Mouse (Mus musculus) midbrain, embryonic 11.5 days (tissue): Measurements from ENCODE around the gene Wdfy1. TPM values are rescaled to one million over a fixed set of nuclear protein-coding genes. Genes with fewer than 3 reads are reported as not detected.

Experiments
- ATAC-seq: fragments of 200-750 bp; cut with Nextera tagmentation; 2 replicates; pipeline ENCODE4 v1.8.0; 2017; ENCODE audit warnings: moderate TSS enrichment, moderate library complexity; ENCODE audit not compliant: low FRiP score
- DNase-seq: peaks from one replicate; pipeline ENCODE4 v3.0.0; 2015; ENCODE audit warnings: low spot score; ENCODE audit errors: missing footprints
- H3K27ac ChIP-seq: fragments of 300-500 bp; sonication (generic); 2 replicates; pipeline ENCODE4 v1.5.1; 2014; ENCODE audit warnings: low read depth, low read length
- H3K27me3 ChIP-seq: fragments of 300-500 bp; sonication (generic); 2 replicates; pipeline ENCODE4 v1.6.1; 2014; ENCODE audit warnings: mild to moderate bottlenecking, low read length, moderate library complexity, mixed read lengths; ENCODE audit not compliant: control insufficient read depth, insufficient read depth
- H3K36me3 ChIP-seq: fragments of 300-500 bp; sonication (generic); 2 replicates; pipeline ENCODE4 v1.6.1; 2014; ENCODE audit warnings: mild to moderate bottlenecking, low read length, moderate library complexity, mixed read lengths; ENCODE audit not compliant: control insufficient read depth, insufficient read depth
- H3K4me1 ChIP-seq: fragments of 300-500 bp; sonication (generic); 2 replicates; pipeline ENCODE4 v1.6.1; 2014; ENCODE audit warnings: low read length; ENCODE audit not compliant: control insufficient read depth, insufficient read depth
- H3K4me2 ChIP-seq: fragments of 300-500 bp; sonication (generic); 2 replicates; pipeline ENCODE4 v1.6.1; 2014; ENCODE audit warnings: mild to moderate bottlenecking, moderate library complexity
- H3K4me3 ChIP-seq: fragments of 300-500 bp; sonication (generic); 2 replicates; pipeline ENCODE4 v1.5.1; 2014; ENCODE audit warnings: low read depth, low read length
- H3K9ac ChIP-seq: fragments of 300-500 bp; sonication (generic); 2 replicates; pipeline ENCODE4 v1.6.1; 2014; ENCODE audit warnings: low read length
- H3K9me3 ChIP-seq: fragments of 300-500 bp; sonication (generic); 2 replicates; pipeline ENCODE4 v1.6.1; 2016; ENCODE audit warnings: low read length; ENCODE audit not compliant: control insufficient read depth
- WGBS: fragments of 180-500 bp; shearing (Covaris S2); extraction: QIAGEN DNeasy Blood & Tissue Kit; methylation state at CpG from one replicate; pipeline ENCODE4 v1.1.7; 2014; 5-methylcytosine and 5-hydroxymethylcytosine counted together
- polyA plus RNA-seq: library from polyadenylated mRNA; unstranded; fragments of >200 nt; fragmentation: Nextera tagmentation; extraction: Ambion mirVana; gene quantifications from 2 replicates; pipeline ENCODE4 v1.2.1, GENCODE M21; 2014

The Wdfy1 gene
- polyA plus RNA-seq, 1 experiment from 2014 or later: 49.1 TPM

DNA sequence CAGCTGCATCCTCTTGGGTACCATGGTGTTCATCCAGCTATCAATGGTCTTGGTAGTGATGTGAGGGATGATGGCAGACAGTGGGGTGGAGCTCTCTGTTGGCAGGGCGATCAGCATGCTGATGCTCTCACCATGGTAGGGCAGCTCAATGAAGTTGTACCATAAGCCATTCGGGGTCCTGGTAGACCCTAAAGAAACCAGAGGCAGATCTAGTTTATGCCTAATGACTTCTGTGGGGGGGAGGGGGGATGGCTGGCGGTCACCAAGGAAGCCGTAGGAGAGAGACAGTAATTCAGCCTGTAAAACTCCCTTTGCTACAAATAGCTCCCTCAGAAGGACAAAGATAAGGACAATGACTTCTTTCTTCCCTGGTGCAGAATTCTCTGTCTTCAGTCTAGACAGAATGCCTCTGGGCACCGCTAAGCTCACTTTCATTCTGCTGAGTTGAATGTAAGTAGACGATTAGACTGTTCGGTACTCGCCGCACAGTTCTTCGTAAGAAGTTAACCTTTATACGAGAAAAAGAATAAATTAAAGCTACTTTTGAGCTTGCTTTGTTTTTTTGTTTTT, 27.0 kb upstream of the Wdfy1 start:
- WGBS: 79% methylated on average over 11 of the region's 11 CpGs
- no peak for DNase-seq
- no peaks in the 10 kb centered on the region for H3K9me3 ChIP-seq
- no peaks in the 10 kb centered on the region for H3K4me1 ChIP-seq
- no peak overlapping the region for H3K4me2 ChIP-seq
- H3K27ac ChIP-seq: no peak overlapping the region
- H3K4me3 ChIP-seq: no peak overlapping the region
- no peak overlapping the region for H3K9ac ChIP-seq
- H3K36me3 ChIP-seq: no peaks in the 10 kb centered on the region
- no peaks in the 10 kb centered on the region for H3K27me3 ChIP-seq
- ATAC-seq: peak; percentile 42; the same call in 1 of the 2 replicates

DNA sequence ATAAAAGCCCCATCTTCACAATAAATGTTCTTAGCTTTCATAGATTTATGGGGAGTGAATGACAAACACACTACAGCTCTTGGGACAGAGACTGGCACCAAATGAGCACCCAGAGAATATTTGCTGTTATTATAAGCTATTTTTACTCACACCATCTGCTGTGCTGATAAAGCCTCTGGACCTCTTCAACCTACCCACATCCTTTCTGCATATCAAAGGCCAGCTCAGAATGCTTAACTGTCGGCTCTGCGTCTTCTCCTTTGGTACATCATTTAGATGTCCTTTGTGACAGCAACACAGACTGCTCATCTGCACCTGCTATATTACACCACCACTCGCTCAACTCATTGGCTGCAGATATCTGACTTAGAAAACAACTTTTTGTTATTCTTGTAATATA, 21.1 kb upstream of the Wdfy1 start:
- 88% methylated on average over 3 of the region's 3 CpGs for WGBS
- ATAC-seq (no peak), DNase-seq (no peak)

DNA sequence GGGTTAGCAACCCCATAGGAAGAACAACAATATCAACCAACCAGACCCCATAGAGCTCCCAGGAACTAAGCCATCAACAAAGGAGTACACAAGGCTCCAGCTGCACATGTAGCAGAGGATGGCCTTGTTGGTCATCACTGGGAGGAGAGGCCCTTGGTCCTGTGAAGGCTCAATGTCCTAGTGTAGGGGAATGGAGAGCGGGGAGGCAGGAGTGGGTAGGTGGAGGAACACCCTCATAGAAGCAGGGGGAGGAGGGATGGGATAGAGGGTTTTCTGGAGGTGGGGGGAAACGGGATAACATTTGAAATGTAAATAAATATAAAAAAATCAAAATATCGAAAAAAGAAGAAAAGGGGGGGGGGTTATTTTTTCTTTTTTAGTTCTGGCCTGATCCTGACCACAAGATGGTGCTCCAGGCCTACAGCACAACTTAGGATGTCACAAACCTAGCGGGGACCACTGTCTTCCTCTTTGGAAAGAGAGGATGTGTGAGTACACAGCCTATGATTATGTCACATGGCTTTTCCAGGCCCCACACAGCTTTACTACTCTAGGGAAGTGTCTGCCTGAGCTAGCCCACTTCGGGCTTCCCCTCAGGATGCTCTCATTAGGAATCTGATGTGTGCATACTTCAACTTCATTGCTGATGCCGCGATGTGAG, 10.5 kb upstream of the Wdfy1 start:
- no peak overlapping the region for H3K4me2 ChIP-seq
- H3K4me1 ChIP-seq: no peaks in the 10 kb centered on the region
- H3K27ac ChIP-seq: no peak overlapping the region
- H3K36me3 ChIP-seq: peaks cover 9% of the 10 kb centered on the region; the same call in 1 of the 2 replicates
- 73% methylated on average over 7 of the region's 7 CpGs for WGBS
- peak; percentile 70; the same call in 1 of the 2 replicates for ATAC-seq
- no peaks in the 10 kb centered on the region for H3K9me3 ChIP-seq
- DNase-seq: peak; percentile 93
- no peak overlapping the region for H3K4me3 ChIP-seq
- H3K9ac ChIP-seq: no peak overlapping the region
- no peaks in the 10 kb centered on the region; the same call in 1 of the 2 replicates for H3K27me3 ChIP-seq

More for the DNA sequence above, 21.1 kb upstream of the Wdfy1 start:
- Histone ChIP-seq H3K4me1 (no peaks in the 10 kb centered on the region), H3K27me3 (no peaks in the 10 kb centered on the region), H3K9ac (no peak overlapping the region), H3K36me3 (no peaks in the 10 kb centered on the region), H3K9me3 (no peaks in the 10 kb centered on the region), H3K4me3 (no peak overlapping the region), H3K4me2 (no peak overlapping the region), H3K27ac (no peak overlapping the region)

DNA sequence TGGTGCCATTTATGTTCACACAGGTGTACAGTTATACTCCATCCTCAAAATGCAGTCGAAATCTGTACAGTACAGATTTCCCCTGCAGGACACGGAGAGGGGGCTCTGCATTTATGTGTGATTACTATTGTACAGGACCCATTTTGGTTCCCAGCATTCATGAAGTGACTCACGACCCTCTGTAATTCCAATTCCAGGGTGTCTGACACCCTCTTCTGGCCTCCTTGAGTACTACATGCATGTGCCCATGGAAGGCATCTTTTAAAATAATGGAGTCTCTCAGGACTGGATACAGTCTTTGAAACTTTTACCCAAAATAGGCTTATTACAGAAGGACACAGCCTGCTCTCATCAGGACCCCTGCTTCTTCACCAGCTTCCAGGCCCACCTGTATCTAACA, 6.5 kb upstream of the Wdfy1 start:
- Histone ChIP-seq H3K36me3 (peaks cover 18% of the 10 kb centered on the region; the same call in 1 of the 2 replicates), H3K27me3 (no peaks in the 10 kb centered on the region), H3K4me1 (no peaks in the 10 kb centered on the region), H3K9ac (no peak overlapping the region), H3K4me3 (no peak overlapping the region), H3K9me3 (no peaks in the 10 kb centered on the region), H3K4me2 (no peak overlapping the region), H3K27ac (no peak overlapping the region)
- WGBS: 79% methylated on average over 3 of the region's 3 CpGs
- ATAC-seq (peak; percentile 35; the same call in 1 of the 2 replicates), DNase-seq (no peak)

DNA sequence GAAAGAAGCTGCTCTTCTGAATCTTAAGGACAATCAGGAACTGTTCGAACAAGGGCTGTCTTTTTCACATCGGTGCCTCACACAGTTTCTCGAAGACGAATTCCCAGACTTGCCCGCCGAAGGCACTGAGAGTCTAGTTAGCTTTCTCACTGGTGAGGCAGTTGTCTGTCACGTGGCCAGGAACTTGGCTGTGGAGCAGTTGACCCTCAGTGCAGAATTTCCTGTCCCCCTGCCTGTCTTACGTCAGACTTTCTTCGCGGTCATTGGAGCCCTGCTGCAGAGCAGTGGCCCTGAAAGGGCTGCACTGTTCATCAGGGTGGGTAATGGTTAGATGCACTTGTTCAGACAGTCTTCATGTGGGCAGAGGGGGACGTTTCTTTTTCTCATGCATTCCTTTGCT, 2.1 kb upstream of the Wdfy1 start:
- 94% methylated on average over 11 of the region's 11 CpGs for WGBS

DNA sequence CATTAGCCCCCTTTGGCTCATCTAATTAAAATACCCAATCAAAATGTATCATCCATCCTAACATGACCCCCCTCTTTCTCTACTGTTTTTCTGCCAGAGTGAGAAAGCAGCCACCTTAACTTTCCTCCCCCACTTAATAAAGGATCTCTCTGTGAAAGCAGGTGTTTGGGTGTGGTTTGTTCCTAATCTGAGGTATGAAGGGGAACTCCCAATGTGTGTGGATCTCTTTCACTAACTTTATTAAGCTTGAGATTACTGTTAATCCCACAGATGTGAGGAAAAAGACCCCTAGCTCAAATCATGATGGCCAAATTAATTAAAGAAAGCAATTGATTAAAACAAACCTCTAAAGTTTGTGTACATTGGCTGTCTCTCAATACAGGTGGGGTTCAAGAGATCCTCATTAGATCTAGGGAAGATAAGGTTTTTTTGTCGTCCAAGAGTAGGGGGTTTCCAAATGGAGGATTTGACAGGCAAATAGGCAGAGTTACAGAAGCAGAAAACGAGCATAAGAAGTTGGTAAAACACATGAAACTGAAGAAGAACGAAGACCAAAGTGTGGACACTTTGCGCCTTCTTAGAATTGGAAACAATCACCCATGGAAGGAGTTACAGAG, 1.7 kb downstream of the Wdfy1 start:
- no peak for DNase-seq
- H3K4me3 ChIP-seq: no peak overlapping the region
- no peak for ATAC-seq
- H3K9ac ChIP-seq: no peak overlapping the region
- H3K4me2 ChIP-seq: no peak overlapping the region
- no peaks in the 10 kb centered on the region; the same call in 1 of the 2 replicates for H3K4me1 ChIP-seq
- WGBS: 77% methylated on average over 4 of the region's 4 CpGs
- no peaks in the 10 kb centered on the region for H3K36me3 ChIP-seq
- H3K27ac ChIP-seq: no peak overlapping the region
- H3K9me3 ChIP-seq: no peaks in the 10 kb centered on the region
- H3K27me3 ChIP-seq: no peaks in the 10 kb centered on the region

More for the DNA sequence above, 2.1 kb upstream of the Wdfy1 start:
- Histone ChIP-seq H3K4me2 (no peak overlapping the region), H3K27ac (no peak overlapping the region), H3K4me3 (no peak overlapping the region), H3K4me1 (no peaks in the 10 kb centered on the region; the same call in 1 of the 2 replicates), H3K27me3 (no peaks in the 10 kb centered on the region), H3K9ac (no peak overlapping the region), H3K36me3 (peaks cover 18% of the 10 kb centered on the region; the same call in 1 of the 2 replicates), H3K9me3 (no peaks in the 10 kb centered on the region)
- DNase-seq: no peak
- no peak for ATAC-seq

DNA sequence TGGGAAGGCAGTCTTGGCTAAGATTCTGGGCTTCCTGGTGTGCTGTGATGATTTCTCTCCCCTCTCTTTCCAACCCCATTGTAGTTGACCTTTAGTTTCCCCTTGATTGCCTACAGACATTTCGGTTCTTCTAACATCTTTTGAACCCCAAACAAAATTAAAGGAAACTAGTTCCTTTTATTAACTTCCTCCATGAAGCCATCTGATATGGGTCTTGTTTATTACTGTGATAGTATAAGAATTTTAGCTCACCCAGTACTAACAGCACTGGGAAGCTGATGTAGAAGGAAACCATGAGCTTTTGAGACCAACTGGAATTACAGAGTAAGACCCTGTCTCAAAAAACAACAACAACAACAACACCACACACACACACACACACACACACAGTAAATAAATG, 7.7 kb downstream of the Wdfy1 start:
- Histone ChIP-seq H3K4me1 (no peaks in the 10 kb centered on the region), H3K27ac (no peak overlapping the region), H3K36me3 (no peaks in the 10 kb centered on the region), H3K27me3 (no peaks in the 10 kb centered on the region), H3K4me2 (no peak overlapping the region), H3K9ac (no peak overlapping the region), H3K4me3 (no peak overlapping the region), H3K9me3 (no peaks in the 10 kb centered on the region)
- DNase-seq (no peak), ATAC-seq (no peak)
- WGBS: 65% methylated on average over 1 of the region's 1 CpGs

DNA sequence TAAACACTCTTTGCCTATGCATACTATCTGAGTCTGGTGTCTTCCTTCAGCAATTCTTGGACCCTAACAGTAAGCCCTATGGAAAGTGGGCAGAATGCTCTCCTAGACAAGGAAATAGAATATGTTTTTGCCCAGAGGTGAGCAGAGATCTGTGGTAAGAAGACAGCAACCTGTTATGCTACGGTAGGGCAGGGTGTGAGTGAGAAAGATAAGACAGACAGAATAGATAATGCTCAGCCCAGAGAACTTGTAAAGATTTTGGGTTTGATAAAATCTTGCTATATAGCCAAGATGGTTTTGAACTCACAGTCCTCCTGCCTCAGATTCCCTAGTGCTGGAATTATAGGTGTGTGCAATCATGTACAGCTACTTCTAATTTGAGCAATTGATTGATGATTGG, 11.5 kb downstream of the Wdfy1 start:
- Histone ChIP-seq H3K4me2 (no peak overlapping the region), H3K9ac (no peak overlapping the region), H3K9me3 (no peaks in the 10 kb centered on the region), H3K27ac (no peak overlapping the region), H3K4me1 (peaks cover 8% of the 10 kb centered on the region), H3K4me3 (no peak overlapping the region), H3K27me3 (no peaks in the 10 kb centered on the region), H3K36me3 (no peaks in the 10 kb centered on the region)
- 97% methylated on average over 1 of the region's 1 CpGs for WGBS
- no peak for ATAC-seq
- DNase-seq: no peak

DNA sequence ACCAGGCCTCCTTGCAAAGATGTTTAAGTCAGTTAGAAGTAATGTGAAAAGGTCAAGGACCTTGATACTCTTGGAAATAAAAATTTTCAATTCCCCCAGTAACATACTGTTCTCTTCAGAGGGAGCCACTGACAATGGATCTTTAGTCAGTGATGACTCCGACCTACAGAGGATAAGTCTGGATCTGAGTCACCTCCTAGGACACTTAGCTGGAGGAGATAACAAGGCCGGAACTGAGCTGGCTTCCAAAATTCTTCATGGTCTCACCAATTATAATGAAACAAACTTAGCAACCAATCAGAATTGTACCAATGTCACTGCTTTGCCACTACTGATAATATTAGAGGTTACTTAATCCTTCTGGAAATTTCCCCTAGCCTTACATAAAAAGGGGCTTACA, 11.9 kb downstream of the Wdfy1 start:
- no peak overlapping the region for H3K4me2 ChIP-seq
- H3K27me3 ChIP-seq: no peaks in the 10 kb centered on the region
- H3K27ac ChIP-seq: no peak overlapping the region
- no peak overlapping the region for H3K9ac ChIP-seq
- peaks cover 8% of the 10 kb centered on the region for H3K4me1 ChIP-seq
- ATAC-seq (no peak), DNase-seq (no peak)
- H3K36me3 ChIP-seq: no peaks in the 10 kb centered on the region
- no peak overlapping the region for H3K4me3 ChIP-seq
- H3K9me3 ChIP-seq: no peaks in the 10 kb centered on the region
- WGBS: 94% methylated on average over 2 of the region's 2 CpGs
